Mouse (Mus musculus): ENCODE measurements around the gene Mlst8. TPM values are rescaled to one million over a fixed set of nuclear protein-coding genes. Genes with fewer than 3 reads are reported as not detected.

The Mlst8 gene
- total RNA-seq, 4 experiments from 2014 or later = 29.2 to 39.0 (median 35.4) TPM

GRCm38 (mm10) chr17:24489265-24490030 lies 10.6 kb upstream of the Mlst8 start:
- no peak for DNase-seq (ENCODE audit: low spot score in 2 of 2)

- DNase-seq (ENCODE audit: low spot score in 2 of 2) = peak in 1 of 2 experiments; percentile 33
Measured at GRCm38 (mm10) chr17:24488662-24489264, 9.9 kb upstream of the Mlst8 start.

GRCm38 (mm10) chr17:24488186-24488661 lies 9.3 kb upstream of the Mlst8 start, which contains the start of gene Caskin1:
Caskin1 (plus strand) TSS chr17:24488601.
- peak in 1 of 2 experiments; percentile 77 for DNase-seq (ENCODE audit: low spot score in 2 of 2)

- no peak for DNase-seq (ENCODE audit: low spot score in 2 of 2)
Measured at GRCm38 (mm10) chr17:24485090-24485860, 6.4 kb upstream of the Mlst8 start.

- no peak for DNase-seq (ENCODE audit: low spot score in 2 of 2)
Measured at GRCm38 (mm10) chr17:24483495-24483894, 4.6 kb upstream of the Mlst8 start.

- DNase-seq (ENCODE audit: low spot score in 2 of 2) = no peak
Measured at GRCm38 (mm10) chr17:24481027-24481815, 2.3 kb upstream of the Mlst8 start.

GRCm38 (mm10) chr17:24480201-24480826 lies 1.4 kb upstream of the Mlst8 start:
- no peak for DNase-seq (ENCODE audit: low spot score in 2 of 2)

GRCm38 (mm10) chr17:24479431-24479830 lies 553 bp upstream of the Mlst8 start:
- DNase-seq (ENCODE audit: low spot score in 2 of 2) = no peak

GRCm38 (mm10) chr17:24477985-24478600 lies 785 bp downstream of the Mlst8 start:
- no peak for DNase-seq (ENCODE audit: low spot score in 2 of 2)

- no peak for DNase-seq (ENCODE audit: low spot score in 2 of 2)
Measured at GRCm38 (mm10) chr17:24477053-24477984, 1.6 kb downstream of the Mlst8 start.

GRCm38 (mm10) chr17:24476022-24476776 lies 2.7 kb downstream of the Mlst8 start:
- no peak for DNase-seq (ENCODE audit: low spot score in 2 of 2)

- no peak for DNase-seq (ENCODE audit: low spot score in 2 of 2)
Measured at GRCm38 (mm10) chr17:24475586-24475985, 3.3 kb downstream of the Mlst8 start.

- DNase-seq (ENCODE audit: low spot score in 2 of 2) = no peak
Measured at GRCm38 (mm10) chr17:24474557-24474956, 4.3 kb downstream of the Mlst8 start.

- DNase-seq (ENCODE audit: low spot score in 2 of 2) = no peak
Measured at GRCm38 (mm10) chr17:24473612-24474275, 5.1 kb downstream of the Mlst8 start, which contains the start of gene Bricd5. Bricd5 (plus strand) TSS chr17:24473884.

- no peak for DNase-seq (ENCODE audit: low spot score in 2 of 2)
Measured at GRCm38 (mm10) chr17:24472512-24472911, 6.4 kb downstream of the Mlst8 start.

GRCm38 (mm10) chr17:24470701-24471527 lies 8.0 kb downstream of the Mlst8 start:
- DNase-seq (ENCODE audit: low spot score in 2 of 2) = no peak
